Mouse (Mus musculus): ENCODE results near the gene Tcp11x2. TPM values are rescaled to one million over a fixed set of nuclear protein-coding genes. Genes with fewer than 3 reads are reported as not detected.

Tcp11x2 gene
- not detected in 2 replicates for polyA plus RNA-seq (2015; fragmentation: Nextera tagmentation; extraction: Ambion mirVana)

GRCm38 (mm10) chrX:135693633-135694032 is at the start of gene Tcp11x2:
Gene Tcp11x2, minus strand, starts transcription at chrX:135693790.
- Histone ChIP-seq H3K4me1 (ENCODE audit: control insufficient read depth, insufficient read depth, low read depth, low read length) (no peaks in the 10 kb centered on the region), H3K9ac (ENCODE audit: low read depth, low read length) (no peak within 1 kb of the TSS), H3K27me3 (replicated peaks; ENCODE audit: control insufficient read depth, insufficient read depth, low read length) (no peaks in the 10 kb centered on the region), H3K36me3 (ENCODE audit: control insufficient read depth, insufficient read depth, low read length) (no peaks in the 10 kb centered on the region), H3K27ac (ENCODE audit: low read depth, low read length) (no peak within 1 kb of the TSS), H3K9me3 (ENCODE audit: control insufficient read depth, low read length) (no peaks in the 10 kb centered on the region), H3K4me2 (ENCODE audit: low read length) (no peak within 1 kb of the TSS), H3K4me3 (ENCODE audit: low read length) (no peak within 1 kb of the TSS)
- 70% methylated on average over 1 of the region's 1 CpGs for WGBS
- ATAC-seq: no peak

- Histone ChIP-seq H3K4me3 (ENCODE audit: low read length) (peak overlapping the region; percentile 59), H3K9ac (ENCODE audit: low read depth, low read length) (peak overlapping the region; percentile 76), H3K36me3 (ENCODE audit: control insufficient read depth, insufficient read depth, low read length) (no peaks in the 10 kb centered on the region), H3K27ac (ENCODE audit: low read depth, low read length) (peak overlapping the region; percentile 89), H3K4me2 (ENCODE audit: low read length) (peak overlapping the region; percentile 61), H3K4me1 (ENCODE audit: control insufficient read depth, insufficient read depth, low read depth, low read length) (peaks cover 3% of the 10 kb centered on the region), H3K9me3 (ENCODE audit: control insufficient read depth, low read length) (no peaks in the 10 kb centered on the region), H3K27me3 (replicated peaks; ENCODE audit: control insufficient read depth, insufficient read depth, low read length) (no peaks in the 10 kb centered on the region)
- ATAC-seq: peak; percentile 46; the same call in 1 of the 2 replicates
- WGBS: 24% methylated on average over 7 of the region's 7 CpGs
These were observed 49.4 kb upstream of the Tcp11x2 start for GRCm38 (mm10) chrX:135743056-135743355.

GRCm38 (mm10) chrX:135742304-135743055 is 48.9 kb upstream of the Tcp11x2 start, which contains the start of the genes Armcx5 and Gprasp1:
Gene Armcx5, plus strand, starts transcription at chrX:135742733.
Gene Gprasp1, plus strand, starts transcription at chrX:135742733.
- peak within 1 kb of the TSS; percentile 61 for H3K4me2 ChIP-seq (ENCODE audit: low read length)
- ATAC-seq: peak; percentile 99
- H3K4me1 ChIP-seq (ENCODE audit: control insufficient read depth, insufficient read depth, low read depth, low read length): peaks cover 3% of the 10 kb centered on the region
- no peaks in the 10 kb centered on the region for H3K9me3 ChIP-seq (ENCODE audit: control insufficient read depth, low read length)
- peak within 1 kb of the TSS; percentile 59 for H3K4me3 ChIP-seq (ENCODE audit: low read length)
- WGBS: 21% methylated on average over 48 of the region's 48 CpGs
- no peaks in the 10 kb centered on the region for H3K36me3 ChIP-seq (ENCODE audit: control insufficient read depth, insufficient read depth, low read length)
- H3K27ac ChIP-seq (ENCODE audit: low read depth, low read length): peak within 1 kb of the TSS; percentile 89
- H3K9ac ChIP-seq (ENCODE audit: low read depth, low read length): peak within 1 kb of the TSS; percentile 76
- H3K27me3 ChIP-seq (replicated peaks; ENCODE audit: control insufficient read depth, insufficient read depth, low read length): no peaks in the 10 kb centered on the region

GRCm38 (mm10) chrX:135738730-135739520 is 45.3 kb upstream of the Tcp11x2 start:
- H3K27me3 ChIP-seq (replicated peaks; ENCODE audit: control insufficient read depth, insufficient read depth, low read length): no peaks in the 10 kb centered on the region
- no peak overlapping the region for H3K9ac ChIP-seq (ENCODE audit: low read depth, low read length)
- peaks cover 3% of the 10 kb centered on the region for H3K4me1 ChIP-seq (ENCODE audit: control insufficient read depth, insufficient read depth, low read depth, low read length)
- no peak overlapping the region for H3K27ac ChIP-seq (ENCODE audit: low read depth, low read length)
- WGBS: 94% methylated on average over 2 of the region's 2 CpGs
- ATAC-seq: no peak
- no peak overlapping the region for H3K4me3 ChIP-seq (ENCODE audit: low read length)
- H3K4me2 ChIP-seq (ENCODE audit: low read length): no peak overlapping the region
- H3K36me3 ChIP-seq (ENCODE audit: control insufficient read depth, insufficient read depth, low read length): no peaks in the 10 kb centered on the region
- no peaks in the 10 kb centered on the region for H3K9me3 ChIP-seq (ENCODE audit: control insufficient read depth, low read length)

GRCm38 (mm10) chrX:135725161-135725560 is 31.6 kb upstream of the Tcp11x2 start, which contains the start of gene Tmsb15a:
Gene Tmsb15a, minus strand, starts transcription at chrX:135725261.
- ATAC-seq: no peak
- WGBS: 85% methylated on average over 10 of the region's 10 CpGs
- Histone ChIP-seq H3K4me2 (ENCODE audit: low read length) (no peak within 1 kb of the TSS), H3K36me3 (ENCODE audit: control insufficient read depth, insufficient read depth, low read length) (no peaks in the 10 kb centered on the region), H3K27ac (ENCODE audit: low read depth, low read length) (no peak within 1 kb of the TSS), H3K9ac (ENCODE audit: low read depth, low read length) (no peak within 1 kb of the TSS), H3K4me3 (ENCODE audit: low read length) (no peak within 1 kb of the TSS), H3K9me3 (ENCODE audit: control insufficient read depth, low read length) (no peaks in the 10 kb centered on the region), H3K4me1 (ENCODE audit: control insufficient read depth, insufficient read depth, low read depth, low read length) (no peaks in the 10 kb centered on the region), H3K27me3 (replicated peaks; ENCODE audit: control insufficient read depth, insufficient read depth, low read length) (no peaks in the 10 kb centered on the region; the same call in 1 of the 2 replicates)

- no peak overlapping the region for H3K4me2 ChIP-seq (ENCODE audit: low read length)
- H3K27ac ChIP-seq (ENCODE audit: low read depth, low read length): no peak overlapping the region
- H3K9ac ChIP-seq (ENCODE audit: low read depth, low read length): no peak overlapping the region
- H3K4me3 ChIP-seq (ENCODE audit: low read length): no peak overlapping the region
- no peaks in the 10 kb centered on the region for H3K9me3 ChIP-seq (ENCODE audit: control insufficient read depth, low read length)
- ATAC-seq: no peak
- no peaks in the 10 kb centered on the region for H3K4me1 ChIP-seq (ENCODE audit: control insufficient read depth, insufficient read depth, low read depth, low read length)
- no peaks in the 10 kb centered on the region for H3K27me3 ChIP-seq (replicated peaks; ENCODE audit: control insufficient read depth, insufficient read depth, low read length)
- H3K36me3 ChIP-seq (ENCODE audit: control insufficient read depth, insufficient read depth, low read length): no peaks in the 10 kb centered on the region
- 90% methylated on average over 2 of the region's 2 CpGs for WGBS
These were observed 19.3 kb upstream of the Tcp11x2 start for GRCm38 (mm10) chrX:135712845-135713244.

- no peak overlapping the region for H3K9ac ChIP-seq (ENCODE audit: low read depth, low read length)
- no peak overlapping the region for H3K27ac ChIP-seq (ENCODE audit: low read depth, low read length)
- ATAC-seq: no peak
- H3K4me1 ChIP-seq (ENCODE audit: control insufficient read depth, insufficient read depth, low read depth, low read length): no peaks in the 10 kb centered on the region
- H3K36me3 ChIP-seq (ENCODE audit: control insufficient read depth, insufficient read depth, low read length): no peaks in the 10 kb centered on the region
- 41% methylated on average over 2 of the region's 2 CpGs for WGBS
- no peak overlapping the region for H3K4me2 ChIP-seq (ENCODE audit: low read length)
- H3K27me3 ChIP-seq (replicated peaks; ENCODE audit: control insufficient read depth, insufficient read depth, low read length): no peaks in the 10 kb centered on the region
- no peaks in the 10 kb centered on the region for H3K9me3 ChIP-seq (ENCODE audit: control insufficient read depth, low read length)
- H3K4me3 ChIP-seq (ENCODE audit: low read length): no peak overlapping the region
These were observed 10.8 kb upstream of the Tcp11x2 start for GRCm38 (mm10) chrX:135704349-135704748.

GRCm38 (mm10) chrX:135703111-135703510 is 9.5 kb upstream of the Tcp11x2 start:
- no peaks in the 10 kb centered on the region for H3K36me3 ChIP-seq (ENCODE audit: control insufficient read depth, insufficient read depth, low read length)
- WGBS: 93% methylated on average over 1 of the region's 1 CpGs
- no peak overlapping the region for H3K4me3 ChIP-seq (ENCODE audit: low read length)
- no peaks in the 10 kb centered on the region for H3K4me1 ChIP-seq (ENCODE audit: control insufficient read depth, insufficient read depth, low read depth, low read length)
- no peak overlapping the region for H3K4me2 ChIP-seq (ENCODE audit: low read length)
- H3K27me3 ChIP-seq (replicated peaks; ENCODE audit: control insufficient read depth, insufficient read depth, low read length): no peaks in the 10 kb centered on the region
- no peak overlapping the region for H3K9ac ChIP-seq (ENCODE audit: low read depth, low read length)
- no peak for ATAC-seq
- H3K9me3 ChIP-seq (ENCODE audit: control insufficient read depth, low read length): no peaks in the 10 kb centered on the region
- H3K27ac ChIP-seq (ENCODE audit: low read depth, low read length): no peak overlapping the region

GRCm38 (mm10) chrX:135687802-135688201 is 5.8 kb downstream of the Tcp11x2 start:
- Histone ChIP-seq H3K4me2 (ENCODE audit: low read length) (no peak overlapping the region), H3K4me1 (ENCODE audit: control insufficient read depth, insufficient read depth, low read depth, low read length) (no peaks in the 10 kb centered on the region), H3K36me3 (ENCODE audit: control insufficient read depth, insufficient read depth, low read length) (no peaks in the 10 kb centered on the region), H3K9ac (ENCODE audit: low read depth, low read length) (no peak overlapping the region), H3K27ac (ENCODE audit: low read depth, low read length) (no peak overlapping the region), H3K4me3 (ENCODE audit: low read length) (no peak overlapping the region), H3K9me3 (ENCODE audit: control insufficient read depth, low read length) (no peaks in the 10 kb centered on the region), H3K27me3 (replicated peaks; ENCODE audit: control insufficient read depth, insufficient read depth, low read length) (no peaks in the 10 kb centered on the region)
- 72% methylated on average over 3 of the region's 3 CpGs for WGBS
- no peak for ATAC-seq
